Mouse (Mus musculus): Measurements from ENCODE around the gene Pik3cb. TPM values are rescaled to one million over a fixed set of nuclear protein-coding genes. Genes with fewer than 3 reads are reported as not detected.

Gene Pik3cb
- total RNA-seq, 4 experiments from 2014 or later: 26.4 to 29.2 (median 27.6) TPM

- DNase-seq (ENCODE audit: low spot score in 2 of 2): no peak
Observed at GRCm38 (mm10) chr9:99009069-99009897, 131.1 kb downstream of the Pik3cb start.

- no peak for DNase-seq (ENCODE audit: low spot score in 2 of 2)
Observed at GRCm38 (mm10) chr9:99001326-99001725, 139.1 kb downstream of the Pik3cb start.

- peak; percentile 54 to 63 for DNase-seq (ENCODE audit: low spot score in 2 of 2)
Observed at GRCm38 (mm10) chr9:98999881-99000339, 140.5 kb downstream of the Pik3cb start.

GRCm38 (mm10) chr9:98994103-98994502 lies 146.3 kb downstream of the Pik3cb start:
- no peak for DNase-seq (ENCODE audit: low spot score in 2 of 2)

GRCm38 (mm10) chr9:98987131-98987530 lies 153.3 kb downstream of the Pik3cb start:
- DNase-seq (ENCODE audit: low spot score in 2 of 2): no peak

Other genes starting within 250 kb of the Pik3cb start
- not detected for gene 7420426K07Rik, start 237.5 kb downstream of the Pik3cb start, total RNA-seq (2022)
- 1 to 10 TPM in 1 of 4 experiments, under 1 TPM in 3; 0.52 to 1.1 (median 0.83) TPM for gene Foxl2, start 185.3 kb downstream of the Pik3cb start, total RNA-seq (2022)
- gene Faim, start 154.2 kb downstream of the Pik3cb start, total RNA-seq (2022): 10 to 100 TPM; 45.8 to 55.6 (median 51.0) TPM
- under 1 TPM in 2 of 4 experiments, not detected in 2; 0.27 to 0.31 TPM for gene Gm1123, start 104.9 kb downstream of the Pik3cb start, total RNA-seq (2022)
- gene Faiml, start 96.6 kb upstream of the Pik3cb start, total RNA-seq (2022): not detected
- gene Cep70, start 102.7 kb upstream of the Pik3cb start, total RNA-seq (2022): 10 to 100 TPM; 24.5 to 34.6 (median 28.8) TPM
- gene Esyt3, start 217.9 kb upstream of the Pik3cb start, total RNA-seq (2022): 1 to 10 TPM; 1.4 to 4.0 (median 2.6) TPM